Mouse (Mus musculus) hindbrain, embryonic 16.5 days (tissue): ENCODE measurements around the gene Gng7. TPM values are rescaled to one million over a fixed set of nuclear protein-coding genes. Genes with fewer than 3 reads are reported as not detected.

ENCODE experiments used
- polyA plus RNA-seq: library from polyadenylated mRNA; unstranded; fragments of >200 nt; fragmentation: Nextera tagmentation; extraction: Ambion mirVana; gene quantifications from 2 replicates; pipeline ENCODE4 v1.2.1, GENCODE M21; 2015

Gene Gng7
- polyA plus RNA-seq, 1 experiment from 2014 or later = 25.4 TPM

Other genes starting within 250 kb of the Gng7 start
- 44.7 and 59.9 TPM in 2 replicates for gene Sf3a2, start 216.7 kb downstream of the Gng7 start, polyA plus RNA-seq
- 129 and 140 TPM in 2 replicates for gene Plekhj1, start 216.3 kb downstream of the Gng7 start, polyA plus RNA-seq
- not detected in 2 replicates for gene Amh, start 209.7 kb downstream of the Gng7 start, polyA plus RNA-seq
- 1.1 and 1.2 TPM in 2 replicates for gene Jsrp1, start 201.4 kb downstream of the Gng7 start, polyA plus RNA-seq
- gene Oaz1, start 188.3 kb downstream of the Gng7 start, polyA plus RNA-seq = 1,272 and 1,293 TPM in 2 replicates
- gene Lingo3, start 170.9 kb downstream of the Gng7 start, polyA plus RNA-seq = 22.1 and 23.3 TPM in 2 replicates
- 197 and 208 TPM in 2 replicates for gene Lsm7, start 159.7 kb downstream of the Gng7 start, polyA plus RNA-seq
- gene Sppl2b, start 159.7 kb downstream of the Gng7 start, polyA plus RNA-seq = 92.4 and 97.5 TPM in 2 replicates
- gene Tmprss9, start 143.1 kb downstream of the Gng7 start, polyA plus RNA-seq = 0.13 and 0.27 TPM in 2 replicates
- 314 and 364 TPM in 2 replicates for gene Timm13, start 114.0 kb downstream of the Gng7 start, polyA plus RNA-seq
- gene Lmnb2, start 96.7 kb downstream of the Gng7 start, polyA plus RNA-seq = 36.6 and 41.9 TPM in 2 replicates
- gene Gadd45b, start 84.9 kb downstream of the Gng7 start, polyA plus RNA-seq = 8.0 and 9.0 TPM in 2 replicates
- 74.4 and 81.7 TPM in 2 replicates for gene Diras1, start 10.7 kb upstream of the Gng7 start, polyA plus RNA-seq
- gene Slc39a3, start 22.5 kb upstream of the Gng7 start, polyA plus RNA-seq = 48.3 and 54.3 TPM in 2 replicates
- 334 and 346 TPM in 2 replicates for gene Sgta, start 45.2 kb upstream of the Gng7 start, polyA plus RNA-seq
- 49.8 and 53.5 TPM in 2 replicates for gene Thop1, start 55.1 kb upstream of the Gng7 start, polyA plus RNA-seq
- gene Creb3l3, start 83.9 kb upstream of the Gng7 start, polyA plus RNA-seq = 0.24 and 0.32 TPM in 2 replicates
- gene Map2k2, start 91.0 kb upstream of the Gng7 start, polyA plus RNA-seq = 236 and 240 TPM in 2 replicates
- 13.3 and 13.6 TPM in 2 replicates for gene Zbtb7a, start 120.3 kb upstream of the Gng7 start, polyA plus RNA-seq
- gene Pias4, start 153.0 kb upstream of the Gng7 start, polyA plus RNA-seq = 47.1 and 56.9 TPM in 2 replicates
- 525 and 551 TPM in 2 replicates for gene Eef2, start 161.7 kb upstream of the Gng7 start, polyA plus RNA-seq
- gene Dapk3, start 168.1 kb upstream of the Gng7 start, polyA plus RNA-seq = 49.0 and 58.7 TPM in 2 replicates
- gene 4930442H23Rik, start 168.9 kb upstream of the Gng7 start, polyA plus RNA-seq = not detected in 2 replicates
- gene Nmrk2, start 187.1 kb upstream of the Gng7 start, polyA plus RNA-seq = 0.09 and 0.24 TPM in 2 replicates
- gene Atcay, start 215.9 kb upstream of the Gng7 start, polyA plus RNA-seq = 85.0 and 85.6 TPM in 2 replicates
- 23.8 and 28.7 TPM in 2 replicates for gene Zfr2, start 218.2 kb upstream of the Gng7 start, polyA plus RNA-seq
- gene Matk, start 238.0 kb upstream of the Gng7 start, polyA plus RNA-seq = 60.4 and 72.8 TPM in 2 replicates